Mouse (Mus musculus) cerebellum, postnatal 25 days (tissue): Measurements from ENCODE around the gene Polk.

Experiments
- DNase-seq, 2 experiments: peaks; one replicate each; pipeline ENCODE4 v3.0.0; 2021; ENCODE audit warnings: mixed read lengths in 2 of 2

The Polk gene

GRCm38 (mm10) chr13:96542081-96542889 is at the start of gene Polk, which contains the start of gene Col4a3bp:
TSS of gene Polk (minus strand) at chr13:96542579.
TSS of gene Col4a3bp (plus strand) at chr13:96542618.
- peak; percentile 96 to 98 for DNase-seq

- DNase-seq, result no peak
These were observed 46.3 kb upstream of the Polk start for GRCm38 (mm10) chr13:96588642-96589041.

GRCm38 (mm10) chr13:96586540-96586939 is 44.2 kb upstream of the Polk start:
- DNase-seq, result no peak

GRCm38 (mm10) chr13:96584201-96584600 is 41.8 kb upstream of the Polk start:
- no peak for DNase-seq

GRCm38 (mm10) chr13:96579979-96580378 is 37.6 kb upstream of the Polk start:
- DNase-seq, result no peak

- DNase-seq, result no peak
These were observed 36.7 kb upstream of the Polk start for GRCm38 (mm10) chr13:96579104-96579503.

GRCm38 (mm10) chr13:96574170-96574569 is 31.8 kb upstream of the Polk start:
- DNase-seq, result no peak

GRCm38 (mm10) chr13:96571016-96571361 is 28.6 kb upstream of the Polk start:
- no peak for DNase-seq

- DNase-seq, result no peak
These were observed 28.1 kb upstream of the Polk start for GRCm38 (mm10) chr13:96570313-96571015.

GRCm38 (mm10) chr13:96567977-96568376 is 25.6 kb upstream of the Polk start:
- no peak for DNase-seq

GRCm38 (mm10) chr13:96555099-96555498 is 12.7 kb upstream of the Polk start:
- DNase-seq, result no peak

GRCm38 (mm10) chr13:96547941-96548340 is 5.6 kb upstream of the Polk start:
- no peak for DNase-seq

GRCm38 (mm10) chr13:96547250-96547649 is 4.9 kb upstream of the Polk start:
- no peak for DNase-seq

GRCm38 (mm10) chr13:96544506-96544905 is 2.1 kb upstream of the Polk start:
- no peak for DNase-seq

- peak in 1 of 2 experiments; percentile 74 for DNase-seq
These were observed 817 bp upstream of the Polk start for GRCm38 (mm10) chr13:96542901-96543891.

- no peak for DNase-seq
These were observed 998 bp downstream of the Polk start for GRCm38 (mm10) chr13:96541381-96541780.

- no peak for DNase-seq
These were observed 4.3 kb downstream of the Polk start for GRCm38 (mm10) chr13:96538103-96538502.

GRCm38 (mm10) chr13:96536821-96537572 is 5.4 kb downstream of the Polk start:
- no peak for DNase-seq

GRCm38 (mm10) chr13:96533742-96534141 is 8.6 kb downstream of the Polk start:
- no peak for DNase-seq

- peak in 1 of 2 experiments; percentile 10 for DNase-seq
These were observed 10.2 kb downstream of the Polk start for GRCm38 (mm10) chr13:96532176-96532575.

- DNase-seq, result no peak
These were observed 12.3 kb downstream of the Polk start for GRCm38 (mm10) chr13:96530064-96530463.

GRCm38 (mm10) chr13:96529542-96529941 is 12.8 kb downstream of the Polk start:
- DNase-seq, result no peak
